Mouse (Mus musculus): ENCODE data around the gene Ccdc6.

Ccdc6 gene

GRCm38 (mm10) chr10:70132714-70133113 lies 35.8 kb downstream of the Ccdc6 start:
- no peak for DNase-seq (ENCODE audit: low spot score)

- DNase-seq (ENCODE audit: low spot score) = no peak
These were observed 36.3 kb downstream of the Ccdc6 start for GRCm38 (mm10) chr10:70133188-70133587.

GRCm38 (mm10) chr10:70135680-70136079 lies 38.8 kb downstream of the Ccdc6 start:
- DNase-seq (ENCODE audit: low spot score) = no peak

- no peak for DNase-seq (ENCODE audit: low spot score)
These were observed 40.7 kb downstream of the Ccdc6 start for GRCm38 (mm10) chr10:70137652-70138051.

- no peak for DNase-seq (ENCODE audit: low spot score)
These were observed 41.2 kb downstream of the Ccdc6 start for GRCm38 (mm10) chr10:70138150-70138549.

GRCm38 (mm10) chr10:70139368-70139767 lies 42.4 kb downstream of the Ccdc6 start:
- peak; percentile 45 for DNase-seq (ENCODE audit: low spot score)

GRCm38 (mm10) chr10:70140414-70140813 lies 43.5 kb downstream of the Ccdc6 start:
- DNase-seq (ENCODE audit: low spot score) = no peak

- no peak for DNase-seq (ENCODE audit: low spot score)
These were observed 45.7 kb downstream of the Ccdc6 start for GRCm38 (mm10) chr10:70142623-70143022.

GRCm38 (mm10) chr10:70144004-70144557 lies 47.2 kb downstream of the Ccdc6 start:
- no peak for DNase-seq (ENCODE audit: low spot score)

- no peak for DNase-seq (ENCODE audit: low spot score)
These were observed 49.0 kb downstream of the Ccdc6 start for GRCm38 (mm10) chr10:70145873-70146272.

GRCm38 (mm10) chr10:70149093-70149492 lies 52.2 kb downstream of the Ccdc6 start:
- DNase-seq (ENCODE audit: low spot score) = no peak

GRCm38 (mm10) chr10:70150301-70150700 lies 53.4 kb downstream of the Ccdc6 start:
- DNase-seq (ENCODE audit: low spot score) = no peak

GRCm38 (mm10) chr10:70151171-70151570 lies 54.2 kb downstream of the Ccdc6 start:
- no peak for DNase-seq (ENCODE audit: low spot score)

GRCm38 (mm10) chr10:70152190-70152743 lies 55.3 kb downstream of the Ccdc6 start:
- no peak for DNase-seq (ENCODE audit: low spot score)

- no peak for DNase-seq (ENCODE audit: low spot score)
These were observed 56.9 kb downstream of the Ccdc6 start for GRCm38 (mm10) chr10:70153810-70154209.

GRCm38 (mm10) chr10:70156431-70157165 lies 59.7 kb downstream of the Ccdc6 start:
- peak; percentile 35 for DNase-seq (ENCODE audit: low spot score)

GRCm38 (mm10) chr10:70159651-70160320 lies 62.9 kb downstream of the Ccdc6 start:
- DNase-seq (ENCODE audit: low spot score) = no peak

- DNase-seq (ENCODE audit: low spot score) = no peak
These were observed 63.9 kb downstream of the Ccdc6 start for GRCm38 (mm10) chr10:70160811-70161210.

- no peak for DNase-seq (ENCODE audit: low spot score)
These were observed 64.6 kb downstream of the Ccdc6 start for GRCm38 (mm10) chr10:70161504-70161903.

GRCm38 (mm10) chr10:70163681-70164080 lies 66.8 kb downstream of the Ccdc6 start:
- DNase-seq (ENCODE audit: low spot score) = no peak

GRCm38 (mm10) chr10:70165877-70166276 lies 69.0 kb downstream of the Ccdc6 start:
- peak; percentile 37 for DNase-seq (ENCODE audit: low spot score)

- DNase-seq (ENCODE audit: low spot score) = no peak
These were observed 69.5 kb downstream of the Ccdc6 start for GRCm38 (mm10) chr10:70166427-70166826.

- DNase-seq (ENCODE audit: low spot score) = no peak
These were observed 70.7 kb downstream of the Ccdc6 start for GRCm38 (mm10) chr10:70167625-70168024.
